Mouse (Mus musculus) regulatory T cell (primary cell): Measurements from ENCODE around the gene Grn.

Experiments
- in situ Hi-C: fragments of 300-600 bp; cut with MboI, MseI; formaldehyde crosslinking; loops from one replicate; pipeline ENCODE4 v1.15.1; 2025; ENCODE audit warnings: high pct_unique_total_duplicates

Grn gene

DNA sequence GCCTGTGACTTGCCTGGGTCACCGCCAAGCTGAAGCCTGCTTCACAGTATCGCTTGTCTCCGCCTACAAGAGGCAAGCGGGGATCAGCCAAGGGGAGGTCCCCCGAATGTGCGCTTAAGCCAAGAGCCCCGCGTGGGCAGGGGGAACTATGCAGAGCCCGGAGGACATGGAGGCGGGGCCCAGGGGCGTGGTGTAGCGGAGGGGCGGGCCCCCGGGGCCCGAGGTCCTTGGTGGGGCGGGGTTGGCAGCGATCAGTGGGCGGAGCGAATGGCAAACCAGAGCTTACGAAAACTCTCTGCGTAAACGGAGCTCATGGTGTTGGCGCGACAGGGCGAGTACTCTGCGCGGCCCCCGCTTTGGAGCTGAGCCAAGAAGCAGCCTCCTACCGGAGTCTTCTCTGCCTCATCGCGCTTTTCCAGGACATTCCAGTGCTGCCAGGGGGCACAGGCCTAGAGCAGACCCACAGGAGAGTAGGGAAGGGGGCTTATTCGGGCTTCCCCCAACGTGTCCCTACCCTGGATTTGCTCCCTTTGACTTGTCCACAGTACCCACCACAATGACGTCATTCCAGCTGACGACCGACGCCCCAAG, 37.0 kb downstream of the Grn start:
- in situ Hi-C loops, result no loop called here

GRCm38 (mm10) chr11:102469648-102470357, 39.7 kb downstream of the Grn start, which contains the start of gene Itga2b:
Itga2b (minus strand) TSS chr11:102470122.
- in situ Hi-C loops, result no loop called here

GRCm38 (mm10) chr11:102475027-102475426, 44.9 kb downstream of the Grn start:
- in situ Hi-C loops, result no loop called here

GRCm38 (mm10) chr11:102478671-102479070, 48.6 kb downstream of the Grn start:
- in situ Hi-C loops, result no loop called here

- in situ Hi-C loops, result no loop called here
Measured at GRCm38 (mm10) chr11:102479581-102479980, 49.5 kb downstream of the Grn start.

GRCm38 (mm10) chr11:102480111-102480510, 50.0 kb downstream of the Grn start:
- in situ Hi-C loops, result no loop called here

DNA sequence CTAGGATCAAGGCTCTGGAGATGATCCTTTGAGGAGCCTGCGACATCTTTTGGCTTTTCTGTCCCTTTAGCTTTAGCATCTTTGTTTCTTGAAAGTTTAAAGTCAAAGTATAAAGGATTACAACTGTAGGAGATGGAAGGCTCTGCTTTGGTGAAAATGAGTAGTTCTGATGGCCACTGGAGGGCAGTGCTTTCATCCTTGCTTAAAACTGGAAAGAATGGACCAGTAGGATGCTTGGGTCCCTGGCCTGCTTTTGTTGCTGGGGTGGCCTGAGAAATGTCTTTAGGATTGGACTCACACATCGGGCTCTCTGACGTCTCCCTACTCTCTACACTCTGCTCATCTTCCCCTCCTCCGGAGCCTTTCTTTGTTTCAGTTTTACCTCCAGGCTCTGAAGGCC, 50.8 kb downstream of the Grn start:
- in situ Hi-C loops, result no loop called here

- in situ Hi-C loops, result no loop called here
Measured at GRCm38 (mm10) chr11:102481779-102482178, 51.7 kb downstream of the Grn start.
